Mouse (Mus musculus) small intestine, adult 2 months (tissue): ENCODE results near the gene Tkfc. TPM values are rescaled to one million over a fixed set of nuclear protein-coding genes. Genes with fewer than 3 reads are reported as not detected.

ENCODE experiments used
- H3K27ac ChIP-seq: fragments of 200-500 bp; 2 replicates; pipeline ENCODE4 v1.5.1; 2012; ENCODE audit warnings: low read depth, low read length, control low read depth, inconsistent platforms; ENCODE audit not compliant: insufficient read depth
- H3K27me3 ChIP-seq: fragments of 200-500 bp; 2 replicates; pipeline ENCODE4 v1.6.1; 2012; ENCODE audit warnings: mild to moderate bottlenecking, moderate library complexity, low read length, inconsistent platforms; ENCODE audit not compliant: control insufficient read depth, insufficient read depth
- H3K36me3 ChIP-seq: fragments of 200-500 bp; 2 replicates; pipeline ENCODE4 v1.6.1; 2012; ENCODE audit warnings: mild to moderate bottlenecking, low read length, control low read depth, inconsistent platforms; ENCODE audit not compliant: control insufficient read depth, insufficient read depth
- H3K4me1 ChIP-seq: fragments of 200-500 bp; 2 replicates; pipeline ENCODE4 v1.6.1; 2012; ENCODE audit warnings: low read length, inconsistent platforms, mixed read lengths; ENCODE audit not compliant: control insufficient read depth, insufficient read depth, insufficient read length
- H3K4me3 ChIP-seq: fragments of 200-500 bp; 2 replicates; pipeline ENCODE4 v1.5.1; 2012; ENCODE audit warnings: low read depth, mild to moderate bottlenecking, control low read depth, inconsistent platforms, low read length, moderate library complexity
- CTCF ChIP-seq: fragments of 200-500 bp; IDR thresholded peaks from 2 replicates; pipeline ENCODE4 v1.5.1; 2012; ENCODE audit warnings: low read depth, mild to moderate bottlenecking, control low read depth, inconsistent platforms, low read length, moderate library complexity, mixed read lengths; ENCODE audit not compliant: insufficient replicate concordance, insufficient read length; ENCODE audit errors: extremely low read depth
- POLR2A ChIP-seq: fragments of 200-500 bp; IDR thresholded peaks from 2 replicates; pipeline ENCODE4 v1.6.1; 2012; ENCODE audit warnings: low read depth, mild to moderate bottlenecking, control low read depth, inconsistent platforms, low read length, moderate library complexity
- WGBS: fragments of 180-500 bp; shearing (Covaris S2); methylation state at CpG from one replicate; pipeline ENCODE4 v1.1.7; 2018; 5-methylcytosine and 5-hydroxymethylcytosine counted together
- polyA plus RNA-seq: library from polyadenylated mRNA; depleted of rRNA; stranded (reverse); fragments of >200 nt; gene quantifications from 2 replicates; pipeline ENCODE4 v1.2.3, GENCODE M21; 2012

Gene Tkfc
- polyA plus RNA-seq, 1 experiment: 224 TPM

GRCm38 (mm10) chr19:10602247-10602769, 3.1 kb downstream of the Tkfc start:
- Histone ChIP-seq H3K27ac (peak overlapping the region; percentile 74), H3K4me1 (peaks cover 10% of the 10 kb centered on the region), H3K27me3 (no peaks in the 10 kb centered on the region), H3K4me3 (peak overlapping the region; percentile 64), H3K36me3 (peaks cover 36% of the 10 kb centered on the region)
- WGBS: 5% methylated on average over 6 of the region's 6 CpGs
- TF ChIP-seq CTCF: no peak
- no peak for TF ChIP-seq POLR2A

GRCm38 (mm10) chr19:10599648-10600047, 5.8 kb downstream of the Tkfc start:
- Histone ChIP-seq H3K27me3 (no peaks in the 10 kb centered on the region), H3K27ac (no peak overlapping the region), H3K4me1 (peaks cover 5% of the 10 kb centered on the region), H3K4me3 (no peak overlapping the region), H3K36me3 (peaks cover 61% of the 10 kb centered on the region)
- 93% methylated on average over 2 of the region's 2 CpGs for WGBS
- no peak for TF ChIP-seq POLR2A
- TF ChIP-seq CTCF: no peak

GRCm38 (mm10) chr19:10598188-10598587, 7.3 kb downstream of the Tkfc start:
- Histone ChIP-seq H3K4me3 (no peak overlapping the region), H3K36me3 (peaks cover 76% of the 10 kb centered on the region), H3K27ac (no peak overlapping the region), H3K4me1 (peaks cover 3% of the 10 kb centered on the region), H3K27me3 (no peaks in the 10 kb centered on the region)
- no peak for TF ChIP-seq POLR2A
- TF ChIP-seq CTCF: peak; percentile 42; the same call in 1 of the 2 replicates
- 30% methylated on average over 3 of the region's 3 CpGs for WGBS

GRCm38 (mm10) chr19:10591659-10592377, 13.6 kb downstream of the Tkfc start:
- H3K27ac ChIP-seq: no peak overlapping the region
- H3K4me1 ChIP-seq: no peaks in the 10 kb centered on the region
- 80% methylated on average over 6 of the region's 6 CpGs for WGBS
- H3K4me3 ChIP-seq: no peak overlapping the region
- no peaks in the 10 kb centered on the region for H3K27me3 ChIP-seq
- H3K36me3 ChIP-seq: peaks cover 61% of the 10 kb centered on the region
- no peak for TF ChIP-seq POLR2A
- no peak for TF ChIP-seq CTCF

GRCm38 (mm10) chr19:10590301-10590700, 15.2 kb downstream of the Tkfc start:
- Histone ChIP-seq H3K4me1 (peaks cover under 1% of the 10 kb centered on the region; the same call in 1 of the 2 replicates), H3K36me3 (peaks cover 51% of the 10 kb centered on the region), H3K27me3 (no peaks in the 10 kb centered on the region), H3K4me3 (no peak overlapping the region), H3K27ac (no peak overlapping the region)
- WGBS: 76% methylated on average over 3 of the region's 3 CpGs
- TF ChIP-seq POLR2A (no peak), CTCF (no peak)

GRCm38 (mm10) chr19:10589127-10589857, 16.2 kb downstream of the Tkfc start:
- 65% methylated on average over 5 of the region's 5 CpGs for WGBS

GRCm38 (mm10) chr19:10587231-10587630, 18.2 kb downstream of the Tkfc start:
- H3K27ac ChIP-seq: no peak overlapping the region
- no peaks in the 10 kb centered on the region for H3K27me3 ChIP-seq
- TF ChIP-seq POLR2A (no peak), CTCF (no peak)
- peaks cover 3% of the 10 kb centered on the region; the same call in 1 of the 2 replicates for H3K4me1 ChIP-seq
- 89% methylated on average over 8 of the region's 8 CpGs for WGBS
- H3K36me3 ChIP-seq: peaks cover 26% of the 10 kb centered on the region
- no peak overlapping the region for H3K4me3 ChIP-seq

More at GRCm38 (mm10) chr19:10589127-10589857, 16.2 kb downstream of the Tkfc start:
- H3K27me3 ChIP-seq: no peaks in the 10 kb centered on the region
- H3K4me1 ChIP-seq: peaks cover 3% of the 10 kb centered on the region; the same call in 1 of the 2 replicates
- H3K27ac ChIP-seq: no peak overlapping the region
- H3K4me3 ChIP-seq: no peak overlapping the region
- peaks cover 42% of the 10 kb centered on the region for H3K36me3 ChIP-seq
- TF ChIP-seq CTCF: no peak
- no peak for TF ChIP-seq POLR2A
